Mouse (Mus musculus) midbrain, embryonic 10.5 days (tissue): ENCODE data around the gene Syt17. TPM values are rescaled to one million over a fixed set of nuclear protein-coding genes. Genes with fewer than 3 reads are reported as not detected.
"Not testable (repeated sequence)": the region's sequence is repeated elsewhere in the genome, so short reads cannot be mapped to it uniquely, and the experiment has no call there.

Experiments used
- DNase-seq: peaks from one replicate; pipeline ENCODE4 v3.0.0-alpha.2; 2017; ENCODE audit warnings: low spot score
- H3K27ac ChIP-seq: fragments of 300-500 bp; sonication (generic); replicated peaks from 2 replicates; pipeline ENCODE4 v1.5.1; 2016; ENCODE audit warnings: mild to moderate bottlenecking
- H3K27me3 ChIP-seq: fragments of 300-500 bp; sonication (generic); 2 replicates; pipeline ENCODE4 v1.6.1; 2016; ENCODE audit warnings: low read depth, mild to moderate bottlenecking; ENCODE audit not compliant: poor library complexity, severe bottlenecking
- H3K36me3 ChIP-seq: fragments of 300-500 bp; sonication (generic); 2 replicates; pipeline ENCODE4 v1.6.1; 2016; ENCODE audit warnings: mild to moderate bottlenecking, moderate library complexity
- H3K4me1 ChIP-seq: fragments of 300-500 bp; sonication (generic); 2 replicates; pipeline ENCODE4 v1.6.1; 2016
- H3K4me3 ChIP-seq: fragments of 300-500 bp; sonication (generic); 2 replicates; pipeline ENCODE4 v1.5.1; 2016; ENCODE audit warnings: mild to moderate bottlenecking, moderate library complexity
- H3K9me3 ChIP-seq: fragments of 300-500 bp; sonication (generic); replicated peaks from 2 replicates; pipeline ENCODE4 v1.6.1; 2016; ENCODE audit warnings: mild to moderate bottlenecking
- WGBS: fragments of 180-500 bp; shearing (Covaris S2); methylation state at CpG from one replicate; pipeline ENCODE4 v1.1.7; 2016; 5-methylcytosine and 5-hydroxymethylcytosine counted together
- polyA plus RNA-seq: library from polyadenylated mRNA; unstranded; fragments of >200 nt; fragmentation: Nextera tagmentation; extraction: Ambion mirVana; gene quantifications from 2 replicates; pipeline ENCODE4 v1.2.1, GENCODE M21; 2016

Gene Syt17
- polyA plus RNA-seq, 1 experiment from 2014 or later: 2.0 TPM

DNA sequence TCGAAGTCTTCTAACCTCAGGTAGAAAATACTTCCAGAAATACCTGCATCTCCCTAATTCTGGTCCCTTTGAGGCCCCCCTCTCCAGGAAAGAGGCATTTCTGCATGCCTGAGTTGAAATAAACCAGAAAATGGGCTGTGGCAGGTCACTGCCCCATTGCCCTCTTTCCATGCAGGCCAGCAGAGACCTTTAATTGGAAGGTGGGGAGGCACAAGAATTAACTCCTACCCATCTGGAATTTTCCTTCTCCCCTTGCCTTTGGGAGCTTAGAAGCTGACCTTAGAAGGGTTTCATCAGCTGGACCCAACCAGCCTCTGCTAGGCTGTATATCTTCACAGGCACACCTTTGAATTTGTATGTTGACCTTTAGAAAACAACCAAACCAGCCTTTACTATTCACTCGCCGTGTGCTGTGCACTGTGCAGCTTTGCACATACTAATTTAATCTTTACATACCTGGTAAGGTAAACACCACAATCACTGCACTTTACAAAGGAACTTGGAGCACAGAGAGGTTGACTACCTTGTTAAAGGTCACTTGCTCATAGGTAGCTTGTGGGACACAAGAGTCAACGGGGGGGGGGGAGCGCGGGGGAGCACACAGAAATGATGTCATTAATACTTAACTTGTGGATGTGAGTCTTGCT lies 84.3 kb downstream of the Syt17 start:
- Histone ChIP-seq H3K27ac (no peak overlapping the region), H3K4me1 (peaks cover 13% of the 10 kb centered on the region), H3K9me3 (no peaks in the 10 kb centered on the region), H3K36me3 (no peaks in the 10 kb centered on the region), H3K27me3 (no peaks in the 10 kb centered on the region), H3K4me3 (no peak overlapping the region)
- no peak for DNase-seq
- 84% methylated on average over 6 of the region's 6 CpGs for WGBS

GRCm38 (mm10) chr7:118362931-118363330 lies 85.1 kb downstream of the Syt17 start:
- Histone ChIP-seq H3K27me3 (no peaks in the 10 kb centered on the region), H3K36me3 (no peaks in the 10 kb centered on the region), H3K9me3 (no peaks in the 10 kb centered on the region), H3K4me3 (no peak overlapping the region), H3K4me1 (peaks cover 13% of the 10 kb centered on the region), H3K27ac (no peak overlapping the region)
- no peak for DNase-seq
- 91% methylated on average over 1 of the region's 1 CpGs for WGBS

- Histone ChIP-seq H3K4me1 (peaks cover 13% of the 10 kb centered on the region), H3K4me3 (no peak overlapping the region), H3K27ac (no peak overlapping the region), H3K27me3 (no peaks in the 10 kb centered on the region), H3K36me3 (no peaks in the 10 kb centered on the region), H3K9me3 (no peaks in the 10 kb centered on the region)
- DNase-seq: no peak
- 71% methylated on average over 3 of the region's 3 CpGs for WGBS
Measured at GRCm38 (mm10) chr7:118362258-118362657, 85.8 kb downstream of the Syt17 start.

- Histone ChIP-seq H3K9me3 (no peaks in the 10 kb centered on the region), H3K36me3 (no peaks in the 10 kb centered on the region), H3K27me3 (no peaks in the 10 kb centered on the region), H3K4me1 (no peaks in the 10 kb centered on the region; the same call in 1 of the 2 replicates), H3K27ac (no peak overlapping the region), H3K4me3 (no peak overlapping the region)
- WGBS: 53% methylated on average over 3 of the region's 3 CpGs
- DNase-seq: no peak
Measured at GRCm38 (mm10) chr7:118358977-118359376, 89.0 kb downstream of the Syt17 start.

- not testable (repeated sequence) for H3K27me3 ChIP-seq, DNase-seq, H3K4me1 ChIP-seq, H3K9me3 ChIP-seq, H3K4me3 ChIP-seq, H3K27ac ChIP-seq, H3K36me3 ChIP-seq
- 84% methylated on average over 8 of the region's 8 CpGs for WGBS
Measured at GRCm38 (mm10) chr7:118356410-118357005, 91.5 kb downstream of the Syt17 start.

GRCm38 (mm10) chr7:118350840-118351239 lies 97.2 kb downstream of the Syt17 start:
- DNase-seq: no peak
- Histone ChIP-seq H3K36me3 (no peaks in the 10 kb centered on the region), H3K9me3 (no peaks in the 10 kb centered on the region), H3K27me3 (no peaks in the 10 kb centered on the region), H3K27ac (no peak overlapping the region), H3K4me3 (no peak overlapping the region), H3K4me1 (no peaks in the 10 kb centered on the region)
- WGBS: 82% methylated on average over 2 of the region's 2 CpGs

GRCm38 (mm10) chr7:118346943-118347342 lies 101.1 kb downstream of the Syt17 start:
- 86% methylated on average over 2 of the region's 2 CpGs for whole genome bisulfite sequencing

GRCm38 (mm10) chr7:118346432-118346831 lies 101.6 kb downstream of the Syt17 start:
- Histone ChIP-seq H3K27ac (no peak overlapping the region), H3K36me3 (no peaks in the 10 kb centered on the region), H3K9me3 (no peaks in the 10 kb centered on the region), H3K27me3 (no peaks in the 10 kb centered on the region), H3K4me3 (no peak overlapping the region), H3K4me1 (no peaks in the 10 kb centered on the region)
- WGBS: 80% methylated on average over 2 of the region's 2 CpGs
- no peak for DNase-seq

More at GRCm38 (mm10) chr7:118346943-118347342, 101.1 kb downstream of the Syt17 start:
- no peak overlapping the region for H3K27ac ChIP-seq
- no peaks in the 10 kb centered on the region for H3K36me3 ChIP-seq
- H3K4me1 ChIP-seq: no peaks in the 10 kb centered on the region
- no peaks in the 10 kb centered on the region for H3K27me3 ChIP-seq
- no peak for DNase-seq
- no peak overlapping the region for H3K4me3 ChIP-seq
- H3K9me3 ChIP-seq: no peaks in the 10 kb centered on the region

DNA sequence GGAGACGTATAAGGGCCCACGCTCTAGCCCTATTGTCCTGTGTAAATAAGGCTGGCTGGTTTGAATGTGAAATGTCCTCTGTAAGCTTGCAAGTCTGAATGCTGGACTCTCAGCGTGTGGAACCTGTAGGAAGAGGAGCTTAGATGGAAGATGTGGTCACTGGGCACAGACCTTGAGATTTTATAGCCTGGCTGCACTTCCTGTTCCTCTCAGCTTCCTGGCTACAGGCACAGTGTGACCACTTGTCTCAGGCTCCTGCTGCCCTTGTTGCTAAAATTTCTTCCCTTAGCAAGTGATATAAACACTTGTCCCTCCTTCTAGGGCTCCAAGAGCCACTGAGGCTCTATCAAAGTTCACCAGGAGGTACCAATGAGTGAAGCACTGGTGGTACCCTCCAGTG lies 102.6 kb downstream of the Syt17 start:
- H3K4me3 ChIP-seq: no peak overlapping the region
- DNase-seq: no peak
- no peaks in the 10 kb centered on the region for H3K36me3 ChIP-seq
- no peaks in the 10 kb centered on the region for H3K9me3 ChIP-seq
- no peaks in the 10 kb centered on the region for H3K27me3 ChIP-seq
- WGBS: 84% methylated on average over 3 of the region's 3 CpGs
- H3K4me1 ChIP-seq: no peaks in the 10 kb centered on the region
- H3K27ac ChIP-seq: no peak overlapping the region

- Histone ChIP-seq H3K9me3 (no peaks in the 10 kb centered on the region), H3K4me1 (no peaks in the 10 kb centered on the region), H3K27ac (no peak overlapping the region), H3K36me3 (no peaks in the 10 kb centered on the region), H3K27me3 (no peaks in the 10 kb centered on the region), H3K4me3 (no peak overlapping the region)
- 90% methylated on average over 9 of the region's 9 CpGs for WGBS
- DNase-seq: no peak
Measured at GRCm38 (mm10) chr7:118344701-118345100, 103.3 kb downstream of the Syt17 start.

Other genes with a start within 250 kb of the Syt17 start
- gene Smg1, start 204.6 kb downstream of the Syt17 start, polyA plus RNA-seq: 17.2 and 17.9 TPM in 2 replicates
- 0.78 TPM in 2 replicates for gene Itpripl2, start 43.8 kb upstream of the Syt17 start, polyA plus RNA-seq
- gene Coq7, start 85.1 kb upstream of the Syt17 start, polyA plus RNA-seq: 129 and 131 TPM in 2 replicates
- gene Tmc7, start 136.5 kb upstream of the Syt17 start, polyA plus RNA-seq: 7.4 and 7.6 TPM in 2 replicates
- 0.19 and 0.39 TPM in 2 replicates for gene Tmc5, start 149.1 kb upstream of the Syt17 start, polyA plus RNA-seq